Mouse (Mus musculus) kidney, postnatal 4 days (tissue): ENCODE measurements around the gene Gpr25.

Experiments
- DNase-seq, 2 experiments: peaks; one replicate each; pipeline ENCODE4 v3.0.0; 2021; ENCODE audit warnings: mixed read lengths in 2 of 2

The Gpr25 gene

GRCm38 (mm10) chr1:136232986-136233790 is 27.5 kb downstream of the Gpr25 start:
- peak; percentile 43 to 56 for DNase-seq

- peak in 1 of 2 experiments; percentile 43 for DNase-seq
These were observed 28.3 kb downstream of the Gpr25 start for GRCm38 (mm10) chr1:136232285-136232926.

GRCm38 (mm10) chr1:136231596-136231995 is 29.1 kb downstream of the Gpr25 start:
- no peak for DNase-seq

- DNase-seq: peak; percentile 57 to 78
These were observed 30.5 kb downstream of the Gpr25 start for GRCm38 (mm10) chr1:136230201-136230600.

GRCm38 (mm10) chr1:136229040-136229373 is 31.7 kb downstream of the Gpr25 start:
- DNase-seq: peak; percentile 66 to 79

GRCm38 (mm10) chr1:136228328-136229039 is 32.2 kb downstream of the Gpr25 start:
- DNase-seq: peak; percentile 65 to 84

- peak; percentile 69 to 80 for DNase-seq
These were observed 32.8 kb downstream of the Gpr25 start for GRCm38 (mm10) chr1:136227870-136228269.

GRCm38 (mm10) chr1:136226626-136227025 is 34.0 kb downstream of the Gpr25 start:
- DNase-seq: no peak

- DNase-seq: no peak
These were observed 34.8 kb downstream of the Gpr25 start for GRCm38 (mm10) chr1:136225846-136226245.

GRCm38 (mm10) chr1:136223758-136224342 is 36.8 kb downstream of the Gpr25 start:
- DNase-seq: no peak

GRCm38 (mm10) chr1:136222386-136222785 is 38.3 kb downstream of the Gpr25 start:
- no peak for DNase-seq

GRCm38 (mm10) chr1:136220037-136220871 is 40.4 kb downstream of the Gpr25 start:
- peak; percentile 36 to 56 for DNase-seq

GRCm38 (mm10) chr1:136214304-136214703 is 46.4 kb downstream of the Gpr25 start:
- no peak for DNase-seq

- DNase-seq: no peak
These were observed 47.9 kb downstream of the Gpr25 start, which contains the start of gene Mroh3 for GRCm38 (mm10) chr1:136212803-136213202. Mroh3 (minus strand) TSS chr1:136212828.
